Mouse (Mus musculus) megakaryocyte, embryonic 14.5 days (primary cell): ENCODE results near the gene Tmem234.

Experiments
- FLI1 ChIP-seq: IDR thresholded peaks from 2 replicates; pipeline ENCODE4 v1.6.1; 2012; ENCODE audit warnings: low read length, inconsistent platforms, mixed read lengths
- GATA1 ChIP-seq: IDR thresholded peaks from 3 replicates; pipeline ENCODE4 v1.6.1; 2012; ENCODE audit warnings: mixed read lengths, low read length, inconsistent platforms, borderline replicate concordance

- no peak for TF ChIP-seq GATA1
- no peak for TF ChIP-seq FLI1
These were observed 39.7 kb downstream of the Tmem234 start for GRCm38 (mm10) chr4:129640101-129640637.
